Mouse (Mus musculus) hindbrain, embryonic 12.5 days (tissue): ENCODE results near the gene Gm37240. TPM values are rescaled to one million over a fixed set of nuclear protein-coding genes. Genes with fewer than 3 reads are reported as not detected.
A peak's percentile ranks its signal among the peaks of the same experiment; 100 is the strongest.

Experiments used
- ATAC-seq: fragments of 200-750 bp; cut with Nextera tagmentation; 2 replicates; pipeline ENCODE4 v1.8.0; 2017; ENCODE audit warnings: moderate TSS enrichment; ENCODE audit not compliant: low FRiP score
- H3K27ac ChIP-seq: fragments of 300-500 bp; sonication (generic); 2 replicates; pipeline ENCODE4 v1.5.1; 2016; ENCODE audit warnings: mild to moderate bottlenecking
- H3K27me3 ChIP-seq: fragments of 300-500 bp; sonication (generic); 2 replicates; pipeline ENCODE4 v1.6.1; 2016; ENCODE audit warnings: mild to moderate bottlenecking
- H3K36me3 ChIP-seq: fragments of 300-500 bp; sonication (generic); 2 replicates; pipeline ENCODE4 v1.6.1; 2016; ENCODE audit warnings: mild to moderate bottlenecking
- H3K4me1 ChIP-seq: fragments of 300-500 bp; sonication (generic); 2 replicates; pipeline ENCODE4 v1.6.1; 2016
- H3K4me2 ChIP-seq: fragments of 300-500 bp; sonication (generic); replicated peaks from 2 replicates; pipeline ENCODE4 v1.6.1; 2016; ENCODE audit warnings: mild to moderate bottlenecking
- H3K4me3 ChIP-seq: fragments of 300-500 bp; sonication (generic); 2 replicates; pipeline ENCODE4 v1.5.1; 2016; ENCODE audit warnings: mild to moderate bottlenecking
- H3K9ac ChIP-seq: fragments of 300-500 bp; sonication (generic); 2 replicates; pipeline ENCODE4 v1.6.1; 2016; ENCODE audit warnings: mild to moderate bottlenecking, moderate library complexity
- H3K9me3 ChIP-seq: fragments of 300-500 bp; sonication (generic); replicated peaks from 2 replicates; pipeline ENCODE4 v1.6.1; 2016; ENCODE audit warnings: mild to moderate bottlenecking
- WGBS: fragments of 180-500 bp; shearing (Covaris S2); methylation state at CpG from one replicate; pipeline ENCODE4 v1.1.7; 2016; 5-methylcytosine and 5-hydroxymethylcytosine counted together
- polyA plus RNA-seq: library from polyadenylated mRNA; unstranded; fragments of >200 nt; fragmentation: Nextera tagmentation; extraction: Ambion mirVana; gene quantifications from 2 replicates; pipeline ENCODE4 v1.2.1, GENCODE M21; 2016

The Gm37240 gene
- polyA plus RNA-seq, 1 experiment from 2014 or later = 3.3 TPM

GRCm38 (mm10) chr3:84502101-84502500, 1385.2 kb downstream of the Gm37240 start:
- Histone ChIP-seq H3K9ac (no peak overlapping the region), H3K4me1 (peaks cover 8% of the 10 kb centered on the region), H3K9me3 (no peaks in the 10 kb centered on the region), H3K4me3 (no peak overlapping the region), H3K27me3 (no peaks in the 10 kb centered on the region), H3K36me3 (no peaks in the 10 kb centered on the region), H3K4me2 (no peak overlapping the region), H3K27ac (no peak overlapping the region)
- WGBS = 77% methylated on average over 2 of the region's 2 CpGs
- no peak for ATAC-seq

- Histone ChIP-seq H3K4me2 (no peak overlapping the region), H3K9ac (no peak overlapping the region), H3K36me3 (no peaks in the 10 kb centered on the region), H3K4me3 (no peak overlapping the region), H3K27ac (no peak overlapping the region), H3K9me3 (no peaks in the 10 kb centered on the region), H3K27me3 (no peaks in the 10 kb centered on the region), H3K4me1 (peaks cover 8% of the 10 kb centered on the region)
- ATAC-seq = no peak
- WGBS = 81% methylated on average over 10 of the region's 10 CpGs
Measured at GRCm38 (mm10) chr3:84500491-84500890, 1386.8 kb downstream of the Gm37240 start.

- Histone ChIP-seq H3K27me3 (no peaks in the 10 kb centered on the region), H3K4me3 (no peak overlapping the region), H3K4me1 (peaks cover 8% of the 10 kb centered on the region), H3K36me3 (no peaks in the 10 kb centered on the region), H3K27ac (no peak overlapping the region), H3K4me2 (no peak overlapping the region), H3K9me3 (no peaks in the 10 kb centered on the region), H3K9ac (no peak overlapping the region)
- WGBS = 76% methylated on average over 11 of the region's 11 CpGs
- ATAC-seq = no peak
Measured at GRCm38 (mm10) chr3:84497718-84498117, 1389.6 kb downstream of the Gm37240 start.

- no peak overlapping the region for H3K4me2 ChIP-seq
- H3K4me3 ChIP-seq = no peak overlapping the region
- H3K9me3 ChIP-seq = no peaks in the 10 kb centered on the region
- peaks cover 8% of the 10 kb centered on the region for H3K4me1 ChIP-seq
- H3K27me3 ChIP-seq = no peaks in the 10 kb centered on the region
- WGBS = 97% methylated on average over 8 of the region's 8 CpGs
- no peaks in the 10 kb centered on the region for H3K36me3 ChIP-seq
- no peak for ATAC-seq
- H3K27ac ChIP-seq = no peak overlapping the region
- H3K9ac ChIP-seq = no peak overlapping the region
Measured at GRCm38 (mm10) chr3:84492657-84493056, 1394.7 kb downstream of the Gm37240 start.

- no peaks in the 10 kb centered on the region for H3K9me3 ChIP-seq
- no peak overlapping the region for H3K9ac ChIP-seq
- no peak for ATAC-seq
- 87% methylated on average over 4 of the region's 4 CpGs for WGBS
- H3K27me3 ChIP-seq = no peaks in the 10 kb centered on the region
- no peak overlapping the region for H3K4me3 ChIP-seq
- H3K27ac ChIP-seq = no peak overlapping the region
- H3K36me3 ChIP-seq = no peaks in the 10 kb centered on the region
- H3K4me1 ChIP-seq = peaks cover 10% of the 10 kb centered on the region
- H3K4me2 ChIP-seq = no peak overlapping the region
Measured at GRCm38 (mm10) chr3:84492148-84492547, 1395.2 kb downstream of the Gm37240 start.

- ATAC-seq = no peak
- H3K36me3 ChIP-seq = no peaks in the 10 kb centered on the region
- no peak overlapping the region for H3K27ac ChIP-seq
- H3K9ac ChIP-seq = no peak overlapping the region
- WGBS = 35% methylated on average over 6 of the region's 6 CpGs
- H3K4me1 ChIP-seq = peaks cover 10% of the 10 kb centered on the region
- no peak overlapping the region for H3K4me3 ChIP-seq
- H3K27me3 ChIP-seq = no peaks in the 10 kb centered on the region
- no peaks in the 10 kb centered on the region for H3K9me3 ChIP-seq
- no peak overlapping the region for H3K4me2 ChIP-seq
Measured at GRCm38 (mm10) chr3:84488716-84489115, 1398.6 kb downstream of the Gm37240 start.

GRCm38 (mm10) chr3:84484891-84485290, 1402.4 kb downstream of the Gm37240 start:
- Histone ChIP-seq H3K9me3 (no peaks in the 10 kb centered on the region), H3K27ac (no peak overlapping the region), H3K4me3 (no peak overlapping the region), H3K36me3 (no peaks in the 10 kb centered on the region), H3K27me3 (peaks cover 12% of the 10 kb centered on the region), H3K4me1 (peaks cover 12% of the 10 kb centered on the region), H3K4me2 (no peak overlapping the region), H3K9ac (no peak overlapping the region)
- WGBS = 76% methylated on average over 3 of the region's 3 CpGs
- no peak for ATAC-seq

- Histone ChIP-seq H3K9me3 (no peaks in the 10 kb centered on the region), H3K9ac (no peak overlapping the region), H3K4me3 (no peak overlapping the region), H3K27me3 (peaks cover 16% of the 10 kb centered on the region), H3K4me1 (peaks cover 17% of the 10 kb centered on the region), H3K4me2 (no peak overlapping the region), H3K27ac (no peak overlapping the region), H3K36me3 (no peaks in the 10 kb centered on the region)
- no peak for ATAC-seq
- WGBS = 68% methylated on average over 4 of the region's 4 CpGs
Measured at GRCm38 (mm10) chr3:84484333-84484732, 1403.0 kb downstream of the Gm37240 start.

- WGBS = 79% methylated on average over 6 of the region's 6 CpGs
- H3K4me3 ChIP-seq = no peak overlapping the region
- no peak overlapping the region for H3K4me2 ChIP-seq
- no peak overlapping the region for H3K9ac ChIP-seq
- no peaks in the 10 kb centered on the region for H3K36me3 ChIP-seq
- peaks cover 26% of the 10 kb centered on the region for H3K4me1 ChIP-seq
- H3K9me3 ChIP-seq = no peaks in the 10 kb centered on the region
- peaks cover 37% of the 10 kb centered on the region for H3K27me3 ChIP-seq
- H3K27ac ChIP-seq = no peak overlapping the region
- no peak for ATAC-seq
Measured at GRCm38 (mm10) chr3:84482121-84482520, 1405.2 kb downstream of the Gm37240 start.

GRCm38 (mm10) chr3:84481104-84481503, 1406.2 kb downstream of the Gm37240 start:
- no peak overlapping the region; the same call in 1 of the 2 replicates for H3K9ac ChIP-seq
- peaks cover 26% of the 10 kb centered on the region for H3K4me1 ChIP-seq
- H3K27me3 ChIP-seq = peaks cover 42% of the 10 kb centered on the region
- no peak for ATAC-seq
- no peaks in the 10 kb centered on the region for H3K36me3 ChIP-seq
- H3K9me3 ChIP-seq = no peaks in the 10 kb centered on the region
- peak overlapping the region; percentile 67 for H3K4me3 ChIP-seq
- peak overlapping the region; percentile 98 for H3K4me2 ChIP-seq
- WGBS = 4% methylated on average over 11 of the region's 11 CpGs
- no peak overlapping the region for H3K27ac ChIP-seq

- peaks cover 26% of the 10 kb centered on the region for H3K4me1 ChIP-seq
- peak; percentile 77 for ATAC-seq
- H3K9ac ChIP-seq = peak within 1 kb of the TSS; percentile 78
- H3K4me3 ChIP-seq = peak within 1 kb of the TSS; percentile 67
- H3K9me3 ChIP-seq = no peaks in the 10 kb centered on the region
- no peaks in the 10 kb centered on the region for H3K36me3 ChIP-seq
- H3K4me2 ChIP-seq = peak within 1 kb of the TSS; percentile 98
- peaks cover 44% of the 10 kb centered on the region for H3K27me3 ChIP-seq
- peak within 1 kb of the TSS; percentile 71; the same call in 1 of the 2 replicates for H3K27ac ChIP-seq
- WGBS = under 1% methylated on average over 82 of the region's 82 CpGs
Measured at GRCm38 (mm10) chr3:84480006-84480897, 1407.1 kb downstream of the Gm37240 start, which contains the start of gene Fhdc1. TSS of gene Fhdc1 (minus strand) at chr3:84480429.

- Histone ChIP-seq H3K4me1 (peaks cover 26% of the 10 kb centered on the region), H3K9ac (peak overlapping the region; percentile 78), H3K4me2 (peak overlapping the region; percentile 98), H3K36me3 (no peaks in the 10 kb centered on the region), H3K9me3 (no peaks in the 10 kb centered on the region), H3K4me3 (peak overlapping the region; percentile 67), H3K27me3 (peaks cover 47% of the 10 kb centered on the region), H3K27ac (no peak overlapping the region)
- ATAC-seq = peak; percentile 59
- under 1% methylated on average over 61 of the region's 61 CpGs for WGBS
Measured at GRCm38 (mm10) chr3:84479293-84480005, 1407.9 kb downstream of the Gm37240 start.
